18 mouse cellular contexts compared by ENCODE assay signal in the genomic region with DNA sequence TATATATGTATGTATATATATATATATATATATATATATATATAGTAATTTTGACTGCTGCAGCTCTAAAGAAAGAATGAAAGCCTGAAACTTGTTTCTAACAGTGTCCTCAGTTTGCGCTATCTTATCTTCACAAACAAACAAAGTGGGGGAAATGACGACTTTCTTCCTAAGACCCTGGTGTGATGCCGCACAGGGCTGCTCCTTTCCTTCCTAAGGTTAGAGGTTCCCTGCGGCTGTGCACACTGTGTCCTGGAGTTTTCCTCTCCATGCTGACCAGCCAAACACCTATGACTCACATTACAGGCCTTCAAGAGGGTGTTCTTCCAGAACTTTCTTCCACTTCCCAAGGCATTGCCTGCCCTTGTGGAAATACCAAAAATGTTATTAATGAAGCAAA. TPM values are rescaled to one million over a fixed set of nuclear protein-coding genes. Genes with fewer than 3 reads are reported as not detected.
A peak's percentile ranks its signal among the peaks of the same experiment; 100 is the strongest.
DNase-seq lines count a peak whose midpoint lies in the region; ATAC-seq lines count a peak whose summit lies in the region.
"Had no signal": no experiment of that assay in that cellular context is flagged by ENCODE, and none has a peak within 500 bp of the region (broad histone marks: within the 10 kb centered on the region; RNA-seq: fewer than 3 reads in every experiment).

No protein-coding gene starts in this region.

- no peak overlapping the region for H3K4me3 ChIP-seq in kidney, embryonic 15.5 days (replicated peaks)
- no peak overlapping the region for H3K4me3 ChIP-seq in heart, embryonic 16.5 days (ENCODE audit: low read length)
- H3K4me3 ChIP-seq: embryonic facial prominence, embryonic 15.5 days; layer of hippocampus, adult 2 months; liver, embryonic 13.5 days; midbrain, embryonic 10.5 days had no signal

- no peaks in the 10 kb centered on the region for H3K27me3 ChIP-seq in kidney, embryonic 15.5 days
- no peaks in the 10 kb centered on the region for H3K27me3 ChIP-seq in heart, embryonic 16.5 days (ENCODE audit: control insufficient read depth, insufficient read depth, low read length)
- H3K27me3 ChIP-seq: CH12.LX; embryonic facial prominence, embryonic 15.5 days; liver, embryonic 13.5 days had no signal

- 76% methylated on average over 4 of the region's 4 CpGs for WGBS in kidney, embryonic 15.5 days
- 60% methylated on average over 4 of the region's 4 CpGs for WGBS in heart, embryonic 16.5 days

- H3K4me2 ChIP-seq in kidney, embryonic 15.5 days = no peak overlapping the region
- H3K4me2 ChIP-seq in heart, embryonic 16.5 days (ENCODE audit: low read depth, low read length) = no peak overlapping the region
- H3K4me2 ChIP-seq: embryonic facial prominence, embryonic 15.5 days; liver, embryonic 13.5 days had no signal

- no peaks in the 10 kb centered on the region for H3K9me3 ChIP-seq in kidney, embryonic 15.5 days (replicated peaks)
- H3K9me3 ChIP-seq in heart, embryonic 16.5 days (replicated peaks; ENCODE audit: control insufficient read depth, low read length) = no peaks in the 10 kb centered on the region
- H3K9me3 ChIP-seq: embryonic facial prominence, embryonic 15.5 days; liver, embryonic 13.5 days; midbrain, embryonic 10.5 days had no signal

- 0 out of 2 replicates have a peak overlapping the region, but pooled peaks have one; percentile 13 for H3K27ac ChIP-seq in kidney, embryonic 15.5 days
- 0 out of 2 replicates have a peak overlapping the region, but pooled peaks have one; percentile 7 for H3K27ac ChIP-seq in heart, embryonic 16.5 days (ENCODE audit: low read length)
- H3K27ac ChIP-seq: embryonic facial prominence, embryonic 15.5 days; layer of hippocampus, adult 2 months; liver, embryonic 13.5 days; midbrain, embryonic 10.5 days had no signal

- H3K9ac ChIP-seq in kidney, embryonic 15.5 days = no peak overlapping the region
- no peak overlapping the region for H3K9ac ChIP-seq in heart, embryonic 16.5 days (ENCODE audit: low read length)
- H3K9ac ChIP-seq: embryonic facial prominence, embryonic 15.5 days; liver, embryonic 13.5 days had no signal

- no peaks in the 10 kb centered on the region for H3K36me3 ChIP-seq in kidney, embryonic 15.5 days
- H3K36me3 ChIP-seq in heart, embryonic 16.5 days (ENCODE audit: control insufficient read depth, insufficient read depth) = no peaks in the 10 kb centered on the region
- H3K36me3 ChIP-seq: embryonic facial prominence, embryonic 15.5 days; liver, embryonic 13.5 days; midbrain, embryonic 10.5 days had no signal

- DNase-seq in adrenal gland, adult 8-10 months = peak; percentile 16
- DNase-seq in adrenal gland, postnatal 4 days (ENCODE audit: low spot score in 2 of 2) = no peak
- DNase-seq in kidney, adult 9 months = no peak
- peak; percentile 23 for DNase-seq in adrenal gland, postnatal 14 days
- DNase-seq in thymus, postnatal 0 days (ENCODE audit: low spot score) = no peak
- DNase-seq: cerebellum, adult 11 months; cerebellum, postnatal 14 days; embryo, embryonic 11 days; liver, embryonic 13.5 days; lung, postnatal 4 days; thymus, postnatal 4 days had no signal

- ATAC-seq in kidney, embryonic 15.5 days (replicated peaks; ENCODE audit: low FRiP score) = no peak
- no peak; the same call in 1 of the 2 replicates for ATAC-seq in heart, embryonic 16.5 days (replicated peaks; ENCODE audit: extremely low read depth, insufficient read depth, low FRiP score)
- ATAC-seq in erythroid progenitor cell, adult 5-6 weeks (replicated peaks; ENCODE audit: low FRiP score, poor library complexity, severe bottlenecking) = no peak

- H3K4me1 ChIP-seq in kidney, embryonic 15.5 days = 0 out of 2 replicates have a peak, but pooled peaks cover 7% of the 10 kb centered on the region
- 0 out of 2 replicates have a peak, but pooled peaks cover 5% of the 10 kb centered on the region for H3K4me1 ChIP-seq in heart, embryonic 16.5 days (ENCODE audit: control insufficient read depth, insufficient read depth, low read length)
- H3K4me1 ChIP-seq: embryonic facial prominence, embryonic 15.5 days; liver, embryonic 13.5 days had no signal

RNA-seq across cellular contexts. Expression of gene Sash1, which starts 31.5 kb away (rescaled TPM):
- 10 to 100 TPM; 24.4 to 37.2 (median 27.9) TPM for total RNA-seq in adrenal gland, adult 8-10 months (2022)
- 10 to 100 TPM; 71.2 to 74.2 TPM for total RNA-seq in adrenal gland, postnatal 4 days (2021)
- polyA plus RNA-seq in kidney, embryonic 15.5 days (2015; fragmentation: Nextera tagmentation; extraction: Ambion mirVana) = 5.1 and 5.7 TPM in 2 replicates
- total RNA-seq in adrenal gland, postnatal 14 days (2021) = 40.4 and 50.1 TPM in 2 replicates
- 2.6 and 3.8 TPM in 2 replicates for polyA plus RNA-seq in heart, embryonic 16.5 days (2015; fragmentation: Nextera tagmentation; extraction: Ambion mirVana)
- 1.2 and 1.5 TPM in 2 replicates for polyA plus RNA-seq in thymus, postnatal 0 days (2015; fragmentation: Nextera tagmentation; extraction: Ambion mirVana)
- total RNA-seq in erythroid progenitor cell, adult 5-6 weeks (2015; ENCODE audit: low replicate concordance) = 2.1 and 4.7 TPM in 2 replicates
- total RNA-seq in erythroid progenitor cell, adult 5-6 weeks (2017; ENCODE audit: low replicate concordance) = 1.3 and 1.5 TPM in 2 replicates

Comparison
In these comparisons a context has a peak if more than half of its experiments do, and no peak if none do; other contexts are left out.
1. DNase-seq: peak in adrenal gland, adult 8-10 months (single experiment) and adrenal gland, postnatal 14 days (single experiment); none in adrenal gland, postnatal 4 days (0 of 2), kidney, adult 9 months (single experiment) and thymus, postnatal 0 days (single experiment).